Mouse (Mus musculus) spleen, adult 12 weeks (tissue): ENCODE data around the gene Atp10a.
"Not testable (repeated sequence)": the region's sequence is repeated elsewhere in the genome, so short reads cannot be mapped to it uniquely, and the experiment has no call there.

Experiments
- DNase-seq: peaks from one replicate; pipeline ENCODE4 v3.0.0; 2022; ENCODE audit warnings: low spot score

Atp10a gene

GRCm38 (mm10) chr7:58787585-58787984 lies 131.6 kb downstream of the Atp10a start:
- DNase-seq: no peak

- no peak for DNase-seq
Observed at GRCm38 (mm10) chr7:58788424-58789261, 132.7 kb downstream of the Atp10a start.

GRCm38 (mm10) chr7:58797281-58797680 lies 141.3 kb downstream of the Atp10a start:
- no peak for DNase-seq

DNA sequence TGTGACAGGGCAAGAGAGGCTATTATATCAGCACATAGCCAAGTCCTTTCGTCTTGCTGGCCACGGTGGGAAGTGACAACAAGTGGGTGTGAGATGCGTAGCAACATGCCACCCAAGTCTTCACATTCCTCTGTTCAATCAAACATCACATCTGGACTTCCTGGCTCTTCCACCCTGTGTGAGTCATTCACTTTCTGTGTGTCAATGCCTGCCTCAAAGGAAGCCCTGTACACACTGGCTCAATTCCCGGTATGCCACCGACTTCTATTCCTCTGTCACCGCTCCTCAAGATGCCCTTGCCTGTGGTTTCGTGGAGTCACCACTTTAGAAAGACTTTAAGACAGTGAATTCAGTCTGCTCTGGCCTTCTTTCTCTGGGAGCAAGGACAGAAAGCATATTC lies 144.9 kb downstream of the Atp10a start:
- DNase-seq: no peak

DNA sequence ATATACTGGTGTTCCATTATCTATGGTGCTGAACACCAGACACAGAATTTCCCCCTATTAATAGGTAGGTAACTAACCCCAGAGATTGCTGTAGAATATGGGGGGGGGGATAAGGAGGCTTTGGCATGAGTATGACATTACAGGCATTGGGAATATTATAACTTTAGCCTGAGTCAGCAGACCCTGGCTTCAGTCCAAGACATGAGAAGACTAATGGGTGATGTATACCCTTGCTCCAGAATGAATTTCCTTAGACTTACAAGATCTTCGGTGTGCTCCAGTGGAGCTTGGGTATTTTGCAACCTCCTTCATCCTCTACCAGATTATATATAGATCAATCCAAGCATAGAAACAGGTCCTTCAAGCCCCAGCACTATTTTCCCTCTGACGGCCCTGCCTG lies 145.8 kb downstream of the Atp10a start:
- no peak for DNase-seq

DNA sequence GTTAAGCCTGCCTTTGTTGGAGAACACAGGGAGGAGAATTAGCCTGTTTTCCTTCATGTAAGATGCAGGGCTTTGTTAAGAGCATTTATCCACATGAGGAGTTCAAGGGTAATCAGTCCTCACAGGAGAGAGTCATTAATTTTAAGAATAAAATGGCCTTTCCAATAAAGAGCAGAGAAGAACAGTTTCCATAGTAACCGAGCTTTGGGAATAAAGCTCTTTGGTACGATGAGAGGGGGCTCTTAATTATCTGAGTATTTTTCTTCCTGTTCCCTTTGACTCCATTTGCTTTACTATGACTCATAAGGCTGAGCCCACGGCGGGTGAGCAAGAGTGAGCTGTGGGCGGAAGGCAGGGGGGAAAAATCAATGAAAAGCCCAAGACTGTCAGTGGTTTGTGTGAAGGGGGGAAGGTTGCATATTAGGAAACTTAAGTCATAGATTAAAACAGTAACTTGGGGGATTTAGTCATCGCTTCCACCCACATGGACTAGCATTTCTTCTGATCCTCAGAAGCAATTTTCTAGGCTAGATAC lies 166.2 kb downstream of the Atp10a start:
- DNase-seq: no peak

DNA sequence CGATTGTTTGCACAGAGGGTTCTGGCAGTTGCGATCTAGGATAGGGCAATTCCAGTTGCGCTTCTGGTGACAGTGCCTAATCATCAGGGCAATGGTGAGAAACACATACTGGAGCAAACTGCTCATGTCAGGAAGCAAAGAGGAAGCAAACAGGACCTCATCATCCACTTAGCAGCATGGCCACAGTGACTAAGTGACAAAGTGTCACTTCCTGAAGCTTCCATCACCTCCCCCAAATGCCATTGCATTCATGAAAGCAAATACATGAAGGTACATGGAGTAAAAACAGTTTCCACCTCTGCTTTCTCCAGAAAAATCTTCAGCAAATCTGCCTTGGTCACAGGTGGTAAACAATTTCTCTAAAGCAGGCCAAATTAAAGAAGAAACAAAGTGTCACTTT lies 168.7 kb downstream of the Atp10a start:
- no peak for DNase-seq

GRCm38 (mm10) chr7:58829111-58829510 lies 173.1 kb downstream of the Atp10a start:
- DNase-seq: no peak

GRCm38 (mm10) chr7:58836855-58837606 lies 181.1 kb downstream of the Atp10a start:
- not testable (repeated sequence) for DNase-seq

DNA sequence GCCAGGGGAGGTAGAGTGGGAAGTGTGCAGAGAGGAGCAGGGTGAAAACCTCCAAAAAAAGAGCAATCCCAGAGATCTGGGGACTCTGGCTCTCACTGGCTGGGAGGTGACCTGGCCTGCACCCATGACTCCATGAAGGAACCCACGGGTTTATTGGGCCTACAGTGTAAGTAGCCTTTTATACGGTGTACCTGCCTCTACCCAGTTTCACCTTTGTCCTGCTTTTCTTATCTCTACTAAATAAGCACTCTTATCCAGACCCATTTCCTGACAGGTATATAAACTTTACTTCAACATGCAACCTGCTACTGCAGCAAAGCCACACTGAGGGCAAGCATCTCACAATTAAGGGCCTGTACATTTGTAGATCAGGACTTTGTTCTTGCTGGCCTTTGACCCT lies 184.4 kb downstream of the Atp10a start:
- no peak for DNase-seq

DNA sequence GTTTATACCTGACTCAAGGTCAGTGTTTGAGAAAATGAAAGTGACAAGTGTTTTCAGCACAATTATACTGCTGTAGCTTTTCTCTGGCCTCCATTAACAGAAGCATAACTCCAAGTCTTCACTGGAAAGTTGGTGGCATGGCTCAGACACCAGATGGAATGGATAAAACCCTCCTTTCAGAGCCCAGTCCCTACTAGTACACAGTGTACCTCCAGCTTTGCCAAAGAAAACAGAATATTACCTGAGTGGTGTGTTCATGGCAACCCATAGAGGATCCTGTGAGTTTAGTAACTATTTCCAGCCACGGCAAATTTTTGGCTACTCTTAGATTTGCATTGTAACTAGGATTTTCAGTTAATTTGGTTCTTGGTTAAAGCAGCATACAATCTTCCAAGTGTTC lies 185.1 kb downstream of the Atp10a start:
- no peak for DNase-seq

GRCm38 (mm10) chr7:58842818-58843217 lies 186.9 kb downstream of the Atp10a start:
- DNase-seq: no peak

- no peak for DNase-seq
Observed at GRCm38 (mm10) chr7:58843767-58844445, 187.9 kb downstream of the Atp10a start.

- no peak for DNase-seq
Observed at GRCm38 (mm10) chr7:58844449-58844848, 188.5 kb downstream of the Atp10a start.

GRCm38 (mm10) chr7:58858921-58859320 lies 203.0 kb downstream of the Atp10a start:
- no peak for DNase-seq

GRCm38 (mm10) chr7:58863174-58863573 lies 207.2 kb downstream of the Atp10a start:
- DNase-seq: no peak

- DNase-seq: no peak
Observed at GRCm38 (mm10) chr7:58866865-58867614, 211.1 kb downstream of the Atp10a start.

DNA sequence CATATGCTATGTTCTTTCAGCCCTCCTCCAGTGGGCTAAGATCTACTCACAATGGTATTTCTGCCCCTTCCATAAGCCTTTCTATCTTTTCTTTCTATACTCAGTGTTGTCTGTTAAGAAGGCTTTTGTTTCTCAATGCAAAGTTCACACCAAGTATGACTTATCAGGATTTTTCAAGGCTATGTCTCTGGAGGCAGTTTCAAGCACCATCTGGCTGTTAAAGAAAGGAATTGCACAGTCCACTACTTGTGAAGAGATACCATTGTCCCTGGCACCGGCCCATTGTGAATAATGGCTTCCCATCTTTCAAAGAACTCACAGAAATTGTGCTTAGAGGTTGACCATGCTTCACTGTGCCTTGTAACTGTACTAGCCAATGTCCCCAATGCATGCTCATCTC lies 214.7 kb downstream of the Atp10a start:
- DNase-seq: no peak

GRCm38 (mm10) chr7:58873676-58874075 lies 217.7 kb downstream of the Atp10a start:
- DNase-seq: no peak
